Mouse (Mus musculus) cerebellum, adult 9-10 months (tissue): ENCODE measurements at regions not wholly inside any gene's neighbourhood (a gene's known extent, or its start where the extent isn't known, plus 50 kb on each side); places are given as distances from the start of the nearest gene placed in this dataset.

ENCODE experiments used
- DNase-seq: peaks from one replicate; pipeline ENCODE4 v3.0.0; 2022

DNA sequence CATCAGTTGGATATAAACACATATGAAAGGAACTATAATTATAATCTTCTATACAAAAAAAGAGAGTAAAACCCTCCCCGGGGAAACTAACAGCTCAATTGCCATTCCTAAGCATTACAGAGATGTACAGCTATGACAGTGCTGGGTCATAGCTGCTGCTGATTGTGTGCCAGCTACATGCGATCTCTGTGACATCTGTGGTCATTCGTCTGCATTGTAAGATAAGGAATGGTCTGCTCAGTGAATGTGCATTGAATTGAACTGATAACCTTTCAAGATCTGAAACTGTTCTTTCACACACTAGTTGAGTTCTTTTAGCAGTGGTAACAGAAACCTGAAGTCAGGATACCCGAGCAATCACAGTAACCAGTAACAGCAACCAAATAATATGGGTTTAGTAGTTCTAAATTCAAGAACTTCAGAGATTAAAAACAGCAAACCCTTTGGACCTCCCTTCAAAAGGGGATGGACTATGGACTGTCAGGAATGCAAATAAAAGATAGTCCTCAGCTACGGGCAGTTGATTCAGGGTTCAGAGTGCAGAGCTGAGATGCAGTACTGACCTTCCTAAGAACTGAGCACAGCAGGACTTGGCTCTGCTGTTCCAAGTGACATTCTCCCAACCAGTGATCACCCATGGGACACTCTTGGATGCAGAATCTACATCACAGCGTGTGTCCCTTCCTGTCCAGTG lies 295.7 kb downstream of the Cd47 start:
- no peak for DNase-seq

DNA sequence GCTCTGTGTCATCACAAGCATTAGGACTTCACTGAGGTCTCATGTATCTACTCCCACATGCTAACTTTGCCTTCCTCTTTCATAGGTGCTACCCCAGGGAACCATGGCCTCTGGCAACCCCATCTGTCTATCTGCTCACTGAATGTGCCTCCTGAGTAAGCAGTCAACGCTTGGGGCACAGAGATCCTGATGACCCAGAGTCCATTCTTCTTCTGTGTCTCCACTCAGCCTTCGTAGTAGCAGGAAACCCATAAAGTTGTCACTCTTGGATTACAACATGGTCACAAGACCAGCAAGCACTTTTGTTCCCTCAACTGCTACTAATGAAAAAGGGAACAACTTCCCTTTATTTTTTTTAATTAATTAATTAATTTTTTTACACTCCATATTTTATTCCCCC lies 296.2 kb downstream of the Cd47 start:
- no peak for DNase-seq

DNA sequence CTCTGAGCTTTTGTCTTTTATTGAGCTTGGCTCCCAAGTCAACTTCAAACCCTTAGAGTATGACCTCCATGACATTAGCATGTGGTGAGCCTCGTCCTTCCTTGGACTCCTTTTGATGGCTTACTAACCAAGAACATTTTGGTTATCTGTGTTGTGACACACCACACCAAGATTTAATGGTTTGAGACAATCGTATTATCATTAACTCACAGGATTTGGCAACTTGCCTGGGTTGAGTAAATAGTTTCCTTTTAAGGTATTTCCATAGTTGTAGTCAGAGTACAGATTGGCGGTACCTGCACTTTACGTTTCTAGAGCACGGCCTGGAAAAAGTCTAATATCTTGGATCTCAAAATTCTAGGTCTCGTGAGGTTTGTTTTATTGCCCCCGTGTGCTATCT lies 303.0 kb downstream of the Cd47 start:
- DNase-seq = no peak

DNA sequence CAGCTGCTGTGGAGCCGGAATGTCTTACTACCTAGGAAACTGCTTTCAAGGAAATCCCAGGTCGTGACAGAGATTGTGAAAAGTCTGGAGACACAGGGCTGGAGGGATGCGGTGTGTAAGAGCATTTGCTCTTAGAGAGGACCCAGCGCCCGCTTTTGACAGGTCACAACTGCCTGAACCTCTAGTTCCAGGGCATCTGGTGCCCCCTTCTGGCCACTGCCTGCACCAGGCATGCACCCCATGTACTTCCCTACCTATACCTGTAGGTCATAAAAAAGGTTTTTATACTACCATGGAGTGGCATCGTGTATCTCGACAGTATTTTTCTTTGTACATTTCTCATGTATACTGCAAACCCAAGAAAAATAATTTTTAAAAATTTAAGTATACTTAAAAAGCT lies 314.0 kb downstream of the Bbx start:
- no peak for DNase-seq

DNA sequence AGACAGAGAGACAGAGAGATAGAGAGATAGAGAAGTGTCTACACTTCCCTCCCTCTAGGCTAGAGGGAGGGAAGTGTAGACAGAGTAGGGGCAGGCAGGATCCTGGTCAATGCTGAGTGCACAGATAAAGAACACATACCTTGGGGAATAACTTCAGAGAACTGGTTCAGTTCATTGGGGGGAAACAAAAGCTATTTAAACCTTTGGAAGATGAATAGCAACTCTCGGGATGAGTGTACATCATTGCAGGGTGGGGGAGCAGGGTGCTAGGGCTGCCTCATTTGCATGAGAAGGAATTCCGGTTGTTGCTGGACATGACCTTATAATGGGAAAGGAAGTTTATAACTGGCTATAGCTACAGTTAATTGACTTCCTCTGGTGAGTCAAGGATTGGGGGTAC lies 309.7 kb downstream of the Bbx start:
- no peak for DNase-seq

DNA sequence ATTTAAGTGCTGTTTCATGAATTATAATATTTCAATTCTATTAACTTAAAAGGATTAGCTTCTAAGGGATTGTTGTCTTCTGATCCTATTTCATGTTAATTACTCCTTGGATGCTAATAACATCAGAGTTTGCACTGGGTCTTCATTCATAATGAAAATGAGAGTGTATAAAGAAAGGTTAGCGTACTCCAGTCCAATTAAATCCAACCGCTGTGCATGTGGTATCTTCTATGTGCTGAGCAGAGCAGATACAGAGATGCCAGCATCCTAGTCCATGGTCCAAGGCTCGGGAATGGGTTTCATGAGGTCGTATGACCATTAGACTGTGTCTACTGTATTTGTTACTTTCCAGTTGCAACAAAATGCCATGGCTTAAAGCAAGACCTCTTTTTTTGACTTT lies 307.5 kb downstream of the Bbx start:
- no peak for DNase-seq

DNA sequence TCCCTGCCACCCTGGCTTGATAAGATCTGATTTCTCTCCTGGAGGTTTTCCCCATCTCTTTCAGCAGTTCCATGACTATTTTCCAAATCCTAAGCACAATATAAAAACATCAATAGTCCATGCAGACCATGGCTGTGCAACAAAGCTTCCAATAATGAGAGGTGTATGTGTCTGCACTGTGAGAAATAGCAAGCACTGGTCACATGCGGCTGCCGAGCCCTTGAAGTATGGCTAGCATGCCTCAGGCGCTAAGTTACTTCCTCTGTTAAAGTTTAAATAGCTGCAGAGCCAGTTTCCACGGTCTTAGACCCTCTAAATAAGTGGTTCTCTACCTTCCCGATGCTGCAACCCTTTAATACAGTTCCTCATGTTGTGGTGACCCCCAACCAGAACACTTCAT lies 306.6 kb downstream of the Bbx start:
- DNase-seq = no peak

DNA sequence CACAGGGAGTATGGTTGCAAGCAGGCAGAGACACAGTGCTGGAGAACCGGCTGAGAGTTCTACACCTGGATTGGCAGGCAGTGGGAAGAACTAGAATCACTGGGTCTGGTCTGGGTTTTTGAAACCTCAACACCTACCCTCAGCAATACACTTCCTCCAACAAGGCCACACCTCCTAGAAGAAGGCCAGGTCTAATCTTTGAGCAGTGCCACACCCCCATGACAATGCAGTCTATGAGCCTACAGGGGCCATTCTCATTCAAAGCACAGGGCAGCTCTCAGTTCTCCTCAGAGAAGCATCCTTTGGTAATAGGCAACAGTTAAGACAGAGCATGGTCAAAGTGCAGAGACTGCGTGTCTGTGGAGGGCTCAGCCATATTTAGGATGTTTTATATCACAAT lies 300.8 kb downstream of the Bbx start:
- DNase-seq = no peak
